Mouse (Mus musculus) kidney, adult 2 months (tissue): ENCODE results near the gene Tyk2.

Source experiments
- CTCF ChIP-seq: fragments of 200-500 bp; conservative IDR thresholded peaks from 2 replicates; pipeline ENCODE4 v1.5.1; 2011; ENCODE audit warnings: low read depth, mild to moderate bottlenecking, control low read depth, low read length, moderate library complexity, mixed read lengths; ENCODE audit not compliant: insufficient read depth, insufficient read length
- POLR2A ChIP-seq: fragments of 200-500 bp; IDR thresholded peaks from one replicate; pipeline ENCODE4 v1.6.1; 2011; ENCODE audit warnings: low read depth, low read length, control low read depth

- TF ChIP-seq CTCF (no peak), POLR2A (no peak)
Observed at GRCm38 (mm10) chr9:21126259-21126627, 4.8 kb downstream of the Tyk2 start.
